Mouse (Mus musculus): ENCODE results near the gene H2-D1. TPM values are rescaled to one million over a fixed set of nuclear protein-coding genes. Genes with fewer than 3 reads are reported as not detected.
A peak's percentile ranks its signal among the peaks of the same experiment; 100 is the strongest.
"Not testable (repeated sequence)": the region's sequence is repeated elsewhere in the genome, so short reads cannot be mapped to it uniquely, and the experiment has no call there.

Gene H2-D1
- polyA plus RNA-seq, 1 experiment from 2014 or later: 45.9 TPM

DNA sequence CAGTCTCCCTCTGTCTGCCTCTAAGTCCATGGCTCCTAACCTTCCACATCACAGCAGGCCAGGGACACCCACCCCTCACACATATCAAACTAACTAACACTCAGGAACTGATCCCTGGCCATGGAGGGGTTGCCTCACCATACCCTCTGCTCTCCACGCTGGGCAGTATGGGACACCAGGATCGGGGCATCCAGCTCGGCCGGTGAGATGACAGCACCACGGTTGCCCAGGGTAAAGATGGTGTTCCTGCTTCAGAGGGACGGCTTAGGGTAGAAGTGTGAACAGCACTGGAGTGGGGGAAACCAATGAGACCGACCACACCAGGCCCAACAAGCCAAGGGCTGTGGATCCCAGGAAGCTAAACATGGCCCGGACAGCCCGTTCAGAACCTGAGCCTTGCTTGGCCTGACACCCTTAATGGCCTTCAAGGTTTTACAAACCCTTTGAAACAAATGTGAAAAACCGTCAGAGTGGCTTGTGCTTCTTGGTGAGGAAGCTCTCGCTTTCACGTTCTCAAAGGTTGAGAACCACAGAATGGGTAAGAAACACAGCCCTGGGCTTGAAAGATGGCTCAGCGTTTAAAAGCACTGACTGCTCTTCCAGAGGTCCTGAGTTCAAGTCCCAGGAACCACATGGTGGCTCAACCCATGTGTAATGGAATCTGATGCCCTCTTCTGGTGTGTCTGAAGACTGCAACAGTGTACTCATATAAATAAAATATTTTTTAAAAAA lies 16.6 kb downstream of the H2-D1 start:
- DNase-seq (ENCODE audit: low spot score, missing footprints): no peak
- WGBS: 85% methylated on average over 13 of the region's 13 CpGs
- H3K36me3 ChIP-seq (ENCODE audit: control insufficient read depth, insufficient read depth, low read length): no peaks in the 10 kb centered on the region

DNA sequence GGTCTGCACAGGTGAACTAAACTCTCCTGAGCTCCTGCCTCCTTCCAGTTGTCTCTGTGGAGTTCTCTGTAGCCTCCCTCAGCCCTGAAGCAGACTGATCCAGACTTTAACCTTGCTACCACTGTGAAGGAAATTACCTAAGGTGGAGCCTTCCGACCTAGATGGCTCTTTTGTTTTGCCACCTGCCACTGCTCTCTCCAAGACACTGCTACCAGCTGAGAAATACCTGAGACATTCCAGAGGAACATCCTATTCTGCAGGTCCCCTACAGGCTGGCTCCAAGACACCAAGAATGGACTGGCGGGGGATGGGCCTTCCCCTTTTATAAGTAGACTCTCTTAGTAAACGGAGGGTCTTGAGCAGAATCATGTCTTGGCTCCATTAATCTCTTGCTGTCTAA lies 17.7 kb downstream of the H2-D1 start:
- Histone ChIP-seq H3K9me3 (ENCODE audit: control insufficient read depth, low read length) (no peaks in the 10 kb centered on the region), H3K27me3 (ENCODE audit: control insufficient read depth, insufficient read depth, low read length) (no peaks in the 10 kb centered on the region), H3K4me1 (ENCODE audit: control insufficient read depth, insufficient read depth, low read length) (no peaks in the 10 kb centered on the region), H3K27ac (ENCODE audit: low read depth, low read length) (no peak overlapping the region), H3K4me2 (no peak overlapping the region), H3K9ac (ENCODE audit: low read length) (no peak overlapping the region), H3K36me3 (ENCODE audit: control insufficient read depth, insufficient read depth, low read length) (no peaks in the 10 kb centered on the region), H3K4me3 (ENCODE audit: low read depth, low read length) (no peak overlapping the region)
- no peak for ATAC-seq (ENCODE audit: low FRiP score)
- no peak for DNase-seq (ENCODE audit: low spot score, missing footprints)
- 80% methylated on average over 3 of the region's 3 CpGs for WGBS

More for the DNA sequence above, 16.6 kb downstream of the H2-D1 start:
- no peaks in the 10 kb centered on the region for H3K4me1 ChIP-seq (ENCODE audit: control insufficient read depth, insufficient read depth, low read length)
- H3K9ac ChIP-seq (ENCODE audit: low read length): no peak overlapping the region
- ATAC-seq (ENCODE audit: low FRiP score): no peak
- no peaks in the 10 kb centered on the region for H3K9me3 ChIP-seq (ENCODE audit: control insufficient read depth, low read length)
- no peak overlapping the region for H3K27ac ChIP-seq (ENCODE audit: low read depth, low read length)
- H3K27me3 ChIP-seq (ENCODE audit: control insufficient read depth, insufficient read depth, low read length): no peaks in the 10 kb centered on the region
- H3K4me3 ChIP-seq (ENCODE audit: low read depth, low read length): no peak overlapping the region
- no peak overlapping the region for H3K4me2 ChIP-seq

DNA sequence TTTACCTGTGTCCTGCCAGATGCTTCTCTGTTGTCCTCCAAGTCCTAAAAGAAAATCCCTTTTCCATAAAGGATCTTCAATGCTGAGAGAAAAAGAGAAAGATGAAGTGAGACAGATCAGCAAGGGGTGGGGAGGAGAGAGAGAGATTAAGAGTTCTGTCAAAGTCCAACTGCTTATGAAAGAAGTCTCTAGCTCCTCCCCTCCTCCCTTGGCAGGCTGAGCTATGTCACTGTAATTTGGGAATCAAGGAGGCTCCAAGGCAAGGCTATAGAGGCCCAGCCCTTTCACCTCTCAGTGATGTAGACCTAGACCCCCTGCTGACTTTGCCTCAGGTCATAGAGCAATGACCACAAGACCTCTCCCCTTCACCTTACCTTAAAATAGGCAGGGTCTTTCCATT lies 22.9 kb downstream of the H2-D1 start:
- no peaks in the 10 kb centered on the region for H3K36me3 ChIP-seq (ENCODE audit: control insufficient read depth, insufficient read depth, low read length)
- H3K9me3 ChIP-seq (ENCODE audit: control insufficient read depth, low read length): no peaks in the 10 kb centered on the region
- ATAC-seq (ENCODE audit: low FRiP score): no peak
- no peak overlapping the region for H3K9ac ChIP-seq (ENCODE audit: low read length)
- no peaks in the 10 kb centered on the region for H3K27me3 ChIP-seq (ENCODE audit: control insufficient read depth, insufficient read depth, low read length)
- H3K4me3 ChIP-seq (ENCODE audit: low read depth, low read length): no peak overlapping the region
- H3K4me1 ChIP-seq (ENCODE audit: control insufficient read depth, insufficient read depth, low read length): no peaks in the 10 kb centered on the region
- DNase-seq (ENCODE audit: low spot score, missing footprints): no peak
- no peak overlapping the region for H3K27ac ChIP-seq (ENCODE audit: low read depth, low read length)
- H3K4me2 ChIP-seq: no peak overlapping the region

DNA sequence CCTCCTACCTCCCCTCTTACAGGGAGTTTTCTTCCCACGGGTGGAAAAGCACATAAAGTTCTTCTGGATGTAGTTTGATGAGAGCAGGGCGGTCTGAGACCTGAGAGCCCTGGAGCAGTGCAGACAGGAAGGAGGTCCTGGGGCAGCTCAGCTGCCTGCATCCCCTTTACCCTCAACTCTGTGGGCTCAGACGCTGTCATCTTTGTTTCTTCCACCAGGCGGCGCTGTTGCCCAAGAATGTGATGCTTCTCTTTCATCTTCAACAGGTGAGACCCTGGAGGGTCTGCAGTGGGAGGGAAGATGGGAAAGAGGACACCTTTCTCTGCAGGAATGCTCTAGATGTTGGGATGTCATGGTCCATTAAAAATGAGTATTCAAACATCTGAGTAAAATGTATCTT lies 33.3 kb downstream of the H2-D1 start:
- H3K9me3 ChIP-seq (ENCODE audit: control insufficient read depth, low read length); H3K4me3 ChIP-seq (ENCODE audit: low read depth, low read length); ATAC-seq (ENCODE audit: low FRiP score); H3K9ac ChIP-seq (ENCODE audit: low read length); H3K4me1 ChIP-seq (ENCODE audit: control insufficient read depth, insufficient read depth, low read length); H3K4me2 ChIP-seq; H3K36me3 ChIP-seq (ENCODE audit: control insufficient read depth, insufficient read depth, low read length); H3K27me3 ChIP-seq (ENCODE audit: control insufficient read depth, insufficient read depth, low read length); H3K27ac ChIP-seq (ENCODE audit: low read depth, low read length): not testable (repeated sequence)
- peak; percentile 97 for DNase-seq (ENCODE audit: low spot score, missing footprints)
- 4% methylated on average over 5 of the region's 5 CpGs for WGBS

DNA sequence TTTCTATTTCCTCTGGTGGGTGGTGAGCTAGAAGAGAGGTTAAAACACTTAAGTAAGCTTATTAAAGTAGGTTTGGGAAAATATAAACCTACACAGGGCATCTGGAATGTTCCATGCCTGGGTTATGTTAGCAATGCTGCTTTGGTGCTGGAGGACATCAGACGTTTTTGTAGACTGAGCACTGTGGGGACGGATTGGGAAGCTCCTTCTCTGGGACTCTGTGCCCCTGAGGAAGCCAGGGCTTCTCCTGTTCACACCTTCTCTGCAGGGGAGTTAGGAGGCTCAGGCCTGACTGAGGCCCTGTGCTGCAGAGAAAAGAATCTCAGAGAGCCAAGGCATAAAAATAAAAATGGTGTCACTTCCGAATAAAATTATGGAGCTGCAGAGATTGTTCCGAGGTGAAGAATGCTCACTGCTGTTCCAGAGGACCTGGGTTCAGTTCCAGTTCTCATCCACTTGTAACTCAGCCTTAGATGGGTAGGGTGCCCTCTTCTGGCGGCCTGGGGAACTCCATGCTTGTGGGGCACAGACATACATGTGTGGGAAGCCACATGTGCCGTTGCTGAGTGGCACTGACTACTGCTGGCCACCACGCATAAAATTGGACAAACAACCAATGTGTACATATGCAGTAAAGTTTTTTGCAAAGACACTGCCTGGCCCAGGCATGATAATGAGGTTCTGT lies 37.9 kb downstream of the H2-D1 start:
- H3K9me3 ChIP-seq (ENCODE audit: control insufficient read depth, low read length); H3K4me2 ChIP-seq; H3K36me3 ChIP-seq (ENCODE audit: control insufficient read depth, insufficient read depth, low read length); H3K27me3 ChIP-seq (ENCODE audit: control insufficient read depth, insufficient read depth, low read length); H3K27ac ChIP-seq (ENCODE audit: low read depth, low read length); H3K4me3 ChIP-seq (ENCODE audit: low read depth, low read length); H3K4me1 ChIP-seq (ENCODE audit: control insufficient read depth, insufficient read depth, low read length); ATAC-seq (ENCODE audit: low FRiP score); H3K9ac ChIP-seq (ENCODE audit: low read length); DNase-seq (ENCODE audit: low spot score, missing footprints): not testable (repeated sequence)
- WGBS: 86% methylated on average over 7 of the region's 7 CpGs

DNA sequence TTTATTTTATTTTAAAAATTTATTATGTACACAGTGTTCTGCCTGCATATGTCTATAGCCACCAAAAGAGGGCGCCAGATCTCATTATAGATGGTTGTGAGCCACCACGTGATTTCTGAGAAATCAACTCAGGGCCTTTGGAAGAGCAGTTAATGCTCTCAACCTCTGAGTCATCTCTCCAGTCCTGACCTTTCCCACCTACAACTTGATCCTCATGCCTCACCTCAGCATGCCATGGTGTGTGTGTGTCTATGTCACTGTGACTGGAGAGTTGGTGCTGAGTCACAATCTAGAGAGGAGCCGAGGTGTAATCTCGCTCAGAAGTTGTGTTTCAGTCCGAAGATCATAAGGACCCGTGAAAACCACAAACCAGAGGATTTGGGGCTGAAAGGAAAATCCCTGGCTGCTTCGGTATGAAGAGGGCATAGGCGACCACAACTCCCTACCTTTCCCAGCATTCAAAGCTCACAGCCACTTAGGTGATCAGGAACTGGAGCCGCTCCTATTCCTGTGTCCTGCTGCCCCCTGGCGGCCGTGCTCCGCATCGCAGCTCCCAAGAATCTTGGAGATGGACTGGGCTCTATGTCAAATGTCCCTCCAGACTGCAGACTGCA lies 39.2 kb downstream of the H2-D1 start:
- DNase-seq (ENCODE audit: low spot score, missing footprints) (peak; percentile 99), ATAC-seq (ENCODE audit: low FRiP score) (peak; percentile 27; the same call in 1 of the 2 replicates)
- H3K4me1 ChIP-seq (ENCODE audit: control insufficient read depth, insufficient read depth, low read length): no peaks in the 10 kb centered on the region
- no peak overlapping the region for H3K27ac ChIP-seq (ENCODE audit: low read depth, low read length)
- H3K9ac ChIP-seq (ENCODE audit: low read length): no peak overlapping the region
- 25% methylated on average over 13 of the region's 13 CpGs for WGBS
- no peaks in the 10 kb centered on the region for H3K27me3 ChIP-seq (ENCODE audit: control insufficient read depth, insufficient read depth, low read length)
- H3K9me3 ChIP-seq (ENCODE audit: control insufficient read depth, low read length): no peaks in the 10 kb centered on the region
- no peak overlapping the region for H3K4me2 ChIP-seq
- H3K36me3 ChIP-seq (ENCODE audit: control insufficient read depth, insufficient read depth, low read length): no peaks in the 10 kb centered on the region
- H3K4me3 ChIP-seq (ENCODE audit: low read depth, low read length): no peak overlapping the region

DNA sequence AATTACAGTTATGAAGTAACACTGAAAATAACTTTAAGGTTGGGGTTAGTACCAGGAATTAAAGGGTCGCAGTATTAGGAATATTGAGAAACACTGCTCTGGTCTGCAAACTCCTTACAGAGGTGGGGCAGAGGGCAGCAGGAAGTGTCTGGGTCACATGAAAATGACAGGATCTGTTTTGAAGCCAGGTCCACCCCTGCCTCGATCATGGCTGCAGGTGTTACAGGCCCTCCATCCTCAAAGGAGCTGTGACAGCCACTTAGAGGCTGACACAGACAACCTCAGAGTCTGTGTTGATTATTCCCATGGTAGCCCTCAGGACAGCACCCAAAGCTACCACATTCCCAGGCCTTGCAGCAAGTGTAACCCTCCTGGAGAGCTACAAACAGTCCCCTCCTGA lies 40.7 kb downstream of the H2-D1 start:
- no peaks in the 10 kb centered on the region for H3K9me3 ChIP-seq (ENCODE audit: control insufficient read depth, low read length)
- ATAC-seq (ENCODE audit: low FRiP score) (no peak), DNase-seq (ENCODE audit: low spot score, missing footprints) (no peak)
- H3K4me1 ChIP-seq (ENCODE audit: control insufficient read depth, insufficient read depth, low read length): no peaks in the 10 kb centered on the region
- no peaks in the 10 kb centered on the region for H3K36me3 ChIP-seq (ENCODE audit: control insufficient read depth, insufficient read depth, low read length)
- no peak overlapping the region for H3K9ac ChIP-seq (ENCODE audit: low read length)
- H3K4me2 ChIP-seq: no peak overlapping the region
- no peak overlapping the region for H3K27ac ChIP-seq (ENCODE audit: low read depth, low read length)
- WGBS: 82% methylated on average over 2 of the region's 2 CpGs
- no peaks in the 10 kb centered on the region for H3K27me3 ChIP-seq (ENCODE audit: control insufficient read depth, insufficient read depth, low read length)
- no peak overlapping the region for H3K4me3 ChIP-seq (ENCODE audit: low read depth, low read length)

DNA sequence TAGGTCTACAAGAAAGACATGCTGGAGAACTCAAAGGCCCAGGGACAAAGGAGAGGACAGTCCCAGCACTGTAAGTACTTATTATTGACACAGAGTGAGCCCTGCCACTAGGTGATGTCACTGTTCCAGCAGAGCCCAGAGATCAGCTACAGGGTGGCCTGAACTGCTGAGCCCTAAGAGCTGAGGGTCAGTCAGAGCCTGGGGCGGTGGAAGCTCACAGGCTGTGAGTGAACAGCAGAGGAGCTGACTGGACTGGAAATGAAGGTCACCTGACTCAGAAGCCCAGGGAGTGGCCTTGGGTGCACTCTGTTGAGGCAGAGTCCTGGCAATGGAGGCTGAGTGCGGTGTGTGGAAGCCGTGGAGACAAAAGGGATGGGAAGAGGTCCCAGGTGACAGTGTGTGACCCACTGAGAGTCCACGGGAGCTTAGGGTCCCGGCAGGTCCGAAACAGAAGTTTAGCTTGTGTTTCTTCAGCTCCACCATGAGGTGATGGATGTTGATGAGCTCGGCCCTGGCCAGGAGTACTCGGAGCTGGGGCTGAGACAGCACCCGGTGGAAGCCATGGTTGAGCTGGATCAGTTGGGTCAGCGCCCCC lies 41.3 kb downstream of the H2-D1 start:
- ATAC-seq (ENCODE audit: low FRiP score): no peak
- no peak overlapping the region for H3K9ac ChIP-seq (ENCODE audit: low read length)
- WGBS: 87% methylated on average over 10 of the region's 10 CpGs

DNA sequence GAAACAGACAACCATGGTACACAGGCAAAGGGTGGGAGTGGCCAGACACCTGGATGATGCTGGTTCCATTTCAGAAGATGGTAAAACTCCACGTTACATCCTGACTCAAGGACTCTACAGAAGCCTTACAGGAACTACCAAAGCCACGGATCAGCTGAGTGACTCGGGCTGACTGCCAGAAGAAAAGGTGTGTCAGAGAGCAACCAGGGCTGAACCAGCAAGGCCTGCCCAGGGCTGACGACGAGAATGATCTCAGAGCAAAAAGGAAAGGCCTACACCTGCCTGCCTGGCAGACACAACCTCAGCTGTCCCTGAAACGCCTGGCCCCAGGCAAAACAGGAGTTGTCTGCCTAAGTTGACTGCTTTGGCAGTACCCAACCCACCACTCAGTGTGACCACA lies 41.9 kb downstream of the H2-D1 start:
- WGBS: 74% methylated on average over 6 of the region's 6 CpGs
- H3K27ac ChIP-seq (ENCODE audit: low read depth, low read length): no peak overlapping the region
- H3K27me3 ChIP-seq (ENCODE audit: control insufficient read depth, insufficient read depth, low read length): no peaks in the 10 kb centered on the region
- no peak overlapping the region for H3K4me2 ChIP-seq
- no peaks in the 10 kb centered on the region for H3K36me3 ChIP-seq (ENCODE audit: control insufficient read depth, insufficient read depth, low read length)
- no peaks in the 10 kb centered on the region for H3K4me1 ChIP-seq (ENCODE audit: control insufficient read depth, insufficient read depth, low read length)
- no peak overlapping the region for H3K9ac ChIP-seq (ENCODE audit: low read length)
- no peak for ATAC-seq (ENCODE audit: low FRiP score)
- no peak overlapping the region for H3K4me3 ChIP-seq (ENCODE audit: low read depth, low read length)
- no peak for DNase-seq (ENCODE audit: low spot score, missing footprints)
- no peaks in the 10 kb centered on the region for H3K9me3 ChIP-seq (ENCODE audit: control insufficient read depth, low read length)

More for the DNA sequence above, 41.3 kb downstream of the H2-D1 start:
- Histone ChIP-seq H3K9me3 (ENCODE audit: control insufficient read depth, low read length) (no peaks in the 10 kb centered on the region), H3K4me1 (ENCODE audit: control insufficient read depth, insufficient read depth, low read length) (no peaks in the 10 kb centered on the region), H3K27me3 (ENCODE audit: control insufficient read depth, insufficient read depth, low read length) (no peaks in the 10 kb centered on the region), H3K4me3 (ENCODE audit: low read depth, low read length) (no peak overlapping the region), H3K4me2 (no peak overlapping the region), H3K27ac (ENCODE audit: low read depth, low read length) (no peak overlapping the region), H3K36me3 (ENCODE audit: control insufficient read depth, insufficient read depth, low read length) (no peaks in the 10 kb centered on the region)
- no peak for DNase-seq (ENCODE audit: low spot score, missing footprints)

Data from midbrain, embryonic 11.5 days (tissue).